Mouse (Mus musculus) heart, embryonic 11.5 days (tissue): Measurements from ENCODE around the gene Mfap2. TPM values are rescaled to one million over a fixed set of nuclear protein-coding genes. Genes with fewer than 3 reads are reported as not detected.

Experiments
- ATAC-seq: fragments of 200-750 bp; cut with Nextera tagmentation; replicated peaks from 2 replicates; pipeline ENCODE4 v1.8.0; 2017; ENCODE audit warnings: moderate library complexity; ENCODE audit not compliant: insufficient number of reproducible peaks, low FRiP score, low TSS enrichment
- H3K27ac ChIP-seq: fragments of 300-500 bp; sonication (generic); 2 replicates; pipeline ENCODE4 v1.5.1; 2014; ENCODE audit warnings: mild to moderate bottlenecking, low read depth, low read length
- H3K27me3 ChIP-seq: fragments of 300-500 bp; sonication (generic); 2 replicates; pipeline ENCODE4 v1.6.1; 2014; ENCODE audit warnings: mild to moderate bottlenecking, low read length, mixed read lengths; ENCODE audit not compliant: control insufficient read depth, insufficient read depth
- H3K36me3 ChIP-seq: fragments of 300-500 bp; sonication (generic); 2 replicates; pipeline ENCODE4 v1.6.1; 2014; ENCODE audit warnings: mild to moderate bottlenecking, low read length, moderate library complexity, mixed read lengths; ENCODE audit not compliant: control insufficient read depth, insufficient read depth
- H3K4me1 ChIP-seq: fragments of 300-500 bp; sonication (generic); 2 replicates; pipeline ENCODE4 v1.6.1; 2014; ENCODE audit warnings: low read length; ENCODE audit not compliant: control insufficient read depth, insufficient read depth
- H3K4me2 ChIP-seq: fragments of 300-500 bp; sonication (generic); 2 replicates; pipeline ENCODE4 v1.6.1; 2014; ENCODE audit warnings: mild to moderate bottlenecking, moderate library complexity
- H3K4me3 ChIP-seq: fragments of 300-500 bp; sonication (generic); 2 replicates; pipeline ENCODE4 v1.5.1; 2014; ENCODE audit warnings: low read depth, low read length
- H3K9ac ChIP-seq: fragments of 300-500 bp; sonication (generic); 2 replicates; pipeline ENCODE4 v1.6.1; 2014; ENCODE audit warnings: mild to moderate bottlenecking, low read depth, low read length, moderate library complexity
- H3K9me3 ChIP-seq: fragments of 300-500 bp; sonication (generic); replicated peaks from 2 replicates; pipeline ENCODE4 v1.6.1; 2016; ENCODE audit warnings: low read length; ENCODE audit not compliant: control insufficient read depth
- WGBS: fragments of 180-500 bp; shearing (Covaris S2); extraction: QIAGEN DNeasy Blood & Tissue Kit; methylation state at CpG from one replicate; pipeline ENCODE4 v1.1.7; 2014; ENCODE audit not compliant: insufficient replicate concordance; 5-methylcytosine and 5-hydroxymethylcytosine counted together
- polyA plus RNA-seq: library from polyadenylated mRNA; unstranded; fragments of >200 nt; fragmentation: Nextera tagmentation; extraction: Ambion mirVana; gene quantifications from 2 replicates; pipeline ENCODE4 v1.2.1, GENCODE M21; 2014

Mfap2 gene
- polyA plus RNA-seq, 1 experiment from 2014 or later = 248 TPM

GRCm38 (mm10) chr4:140983442-140983841, 26.8 kb upstream of the Mfap2 start:
- WGBS = 14% methylated on average over 9 of the region's 9 CpGs
- no peaks in the 10 kb centered on the region for H3K27me3 ChIP-seq
- no peak overlapping the region for H3K9ac ChIP-seq
- H3K4me3 ChIP-seq = no peak overlapping the region
- H3K4me2 ChIP-seq = no peak overlapping the region
- H3K4me1 ChIP-seq = peaks cover 16% of the 10 kb centered on the region
- ATAC-seq = no peak
- no peak overlapping the region for H3K27ac ChIP-seq
- peaks cover 16% of the 10 kb centered on the region; the same call in 1 of the 2 replicates for H3K36me3 ChIP-seq
- 0 out of 2 replicates have a peak, but pooled peaks cover 3% of the 10 kb centered on the region for H3K9me3 ChIP-seq

- Histone ChIP-seq H3K36me3 (peaks cover 8% of the 10 kb centered on the region; the same call in 1 of the 2 replicates), H3K27me3 (no peaks in the 10 kb centered on the region), H3K4me2 (no peak overlapping the region), H3K4me1 (peaks cover 16% of the 10 kb centered on the region), H3K4me3 (no peak overlapping the region), H3K9ac (no peak overlapping the region), H3K27ac (no peak overlapping the region), H3K9me3 (0 out of 2 replicates have a peak, but pooled peaks cover 3% of the 10 kb centered on the region)
- no peak for ATAC-seq
- WGBS = 86% methylated on average over 6 of the region's 6 CpGs
Measured at GRCm38 (mm10) chr4:140984544-140984943, 25.7 kb upstream of the Mfap2 start.

GRCm38 (mm10) chr4:140986024-140986710, 24.1 kb upstream of the Mfap2 start:
- H3K4me1 ChIP-seq = peaks cover 16% of the 10 kb centered on the region
- no peaks in the 10 kb centered on the region for H3K27me3 ChIP-seq
- no peak overlapping the region for H3K27ac ChIP-seq
- ATAC-seq = 0 out of 2 replicates have a peak, but pooled peaks have one; percentile 1
- 0 out of 2 replicates have a peak, but pooled peaks cover 3% of the 10 kb centered on the region for H3K9me3 ChIP-seq
- peak overlapping the region; percentile 91 for H3K4me3 ChIP-seq
- WGBS = 32% methylated on average over 15 of the region's 15 CpGs
- H3K4me2 ChIP-seq = peak overlapping the region; percentile 93
- H3K9ac ChIP-seq = peak overlapping the region; percentile 90
- H3K36me3 ChIP-seq = no peaks in the 10 kb centered on the region

DNA sequence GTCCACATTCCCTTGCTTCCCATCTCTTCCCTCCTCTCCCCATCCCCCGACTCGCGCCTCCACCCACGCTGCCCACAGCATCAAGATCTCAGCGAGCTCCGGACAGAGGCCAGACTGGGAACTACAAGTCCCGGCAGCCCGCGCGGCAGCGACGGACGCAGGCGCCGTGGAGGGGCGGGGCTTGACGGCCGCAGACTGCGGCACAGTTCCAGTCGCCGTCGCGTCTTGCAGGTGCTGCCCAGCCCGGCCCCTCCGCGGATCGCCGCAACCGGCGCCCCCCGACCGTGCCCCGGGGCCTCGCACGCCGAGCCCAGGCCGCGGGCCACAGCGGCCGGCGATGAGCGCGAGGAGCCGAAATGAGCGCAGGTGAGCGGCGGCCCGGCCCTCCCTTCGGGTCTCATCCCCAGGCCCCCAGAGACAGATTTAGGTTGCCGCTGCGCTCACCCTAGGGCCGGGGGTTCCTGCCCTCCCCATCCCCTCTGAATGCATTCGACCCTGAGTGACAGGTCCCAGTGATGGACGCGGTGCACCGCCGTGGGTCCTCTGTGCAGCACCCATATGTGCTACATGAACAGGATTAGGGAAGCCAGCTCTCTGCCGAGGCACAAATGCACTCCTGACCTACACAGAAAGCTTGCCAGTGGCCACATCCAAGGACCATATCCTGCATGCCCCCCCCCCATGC, 23.4 kb upstream of the Mfap2 start, which contains the start of gene Atp13a2:
Atp13a2 (plus strand) TSS at position 163 of the 685 bp plus-strand sequence.
- Histone ChIP-seq H3K27me3 (no peaks in the 10 kb centered on the region), H3K4me2 (peak within 1 kb of the TSS; percentile 93), H3K9me3 (no peaks in the 10 kb centered on the region), H3K9ac (peak within 1 kb of the TSS; percentile 90), H3K36me3 (no peaks in the 10 kb centered on the region), H3K4me1 (peaks cover 16% of the 10 kb centered on the region), H3K4me3 (peak within 1 kb of the TSS; percentile 91), H3K27ac (no peak within 1 kb of the TSS)
- under 1% methylated on average over 54 of the region's 58 CpGs for WGBS
- ATAC-seq = peak; percentile 86

DNA sequence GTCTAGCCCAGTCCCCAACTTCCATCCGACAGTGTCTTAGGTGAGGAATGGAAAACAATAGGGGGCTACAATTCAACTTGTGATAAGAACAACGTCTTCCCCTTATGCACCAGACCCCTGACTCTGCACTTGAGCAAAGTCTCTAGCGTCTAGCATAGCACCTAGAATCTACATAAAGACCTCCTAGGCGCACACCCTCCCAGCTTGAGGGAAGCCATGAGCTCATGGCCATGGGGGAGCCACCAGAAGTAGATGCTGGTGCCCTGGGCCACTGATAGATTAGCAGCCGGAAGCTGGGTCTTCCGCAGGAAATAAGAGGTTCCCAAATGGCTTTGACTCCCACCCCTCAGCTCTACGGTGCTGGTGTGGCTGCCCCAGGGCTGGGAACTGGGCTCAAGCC, 22.7 kb upstream of the Mfap2 start:
- Histone ChIP-seq H3K4me1 (peaks cover 16% of the 10 kb centered on the region), H3K27me3 (no peaks in the 10 kb centered on the region), H3K4me2 (peak overlapping the region; percentile 93), H3K9me3 (no peaks in the 10 kb centered on the region), H3K4me3 (peak overlapping the region; percentile 91), H3K36me3 (0 out of 2 replicates have a peak, but pooled peaks cover 4% of the 10 kb centered on the region), H3K9ac (peak overlapping the region; percentile 90), H3K27ac (no peak overlapping the region)
- 22% methylated on average over 7 of the region's 7 CpGs for WGBS
- no peak for ATAC-seq

DNA sequence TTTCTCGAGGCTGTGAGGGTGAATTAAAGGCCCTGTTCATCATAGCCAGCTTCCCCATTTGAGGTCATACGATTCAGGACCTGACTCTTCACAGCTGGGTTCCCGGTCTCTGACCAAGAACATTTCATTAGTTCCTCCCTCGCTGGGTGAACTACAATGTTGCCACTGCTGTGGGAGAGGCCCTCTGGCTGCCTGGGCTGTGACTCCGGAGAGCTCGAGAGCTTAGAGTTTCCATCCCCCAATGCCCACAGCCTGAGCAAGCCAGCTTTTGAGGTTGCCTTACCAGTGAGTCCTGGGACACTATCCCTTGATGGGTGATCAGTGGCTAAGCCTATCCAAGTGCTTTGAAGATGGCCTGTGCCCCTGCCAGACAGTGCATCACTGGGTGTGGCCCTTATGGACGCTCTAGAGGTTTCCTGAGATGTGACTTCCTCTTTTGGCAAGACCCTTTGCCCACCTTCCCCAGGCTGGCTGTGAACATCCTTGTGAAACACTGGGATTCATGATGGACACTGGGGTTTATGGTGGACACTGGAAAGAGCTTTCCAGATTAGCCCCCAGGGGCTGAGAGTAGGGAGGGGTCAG, 21.4 kb upstream of the Mfap2 start:
- Histone ChIP-seq H3K9ac (no peak overlapping the region), H3K9me3 (no peaks in the 10 kb centered on the region), H3K4me3 (no peak overlapping the region), H3K36me3 (peaks cover 6% of the 10 kb centered on the region; the same call in 1 of the 2 replicates), H3K27me3 (no peaks in the 10 kb centered on the region), H3K4me2 (peak overlapping the region; percentile 93), H3K27ac (no peak overlapping the region), H3K4me1 (peaks cover 9% of the 10 kb centered on the region)
- 67% methylated on average over 7 of the region's 7 CpGs for WGBS
- no peak for ATAC-seq

- no peak overlapping the region for H3K27ac ChIP-seq
Measured at GRCm38 (mm10) chr4:140989447-140989846, 20.8 kb upstream of the Mfap2 start.

DNA sequence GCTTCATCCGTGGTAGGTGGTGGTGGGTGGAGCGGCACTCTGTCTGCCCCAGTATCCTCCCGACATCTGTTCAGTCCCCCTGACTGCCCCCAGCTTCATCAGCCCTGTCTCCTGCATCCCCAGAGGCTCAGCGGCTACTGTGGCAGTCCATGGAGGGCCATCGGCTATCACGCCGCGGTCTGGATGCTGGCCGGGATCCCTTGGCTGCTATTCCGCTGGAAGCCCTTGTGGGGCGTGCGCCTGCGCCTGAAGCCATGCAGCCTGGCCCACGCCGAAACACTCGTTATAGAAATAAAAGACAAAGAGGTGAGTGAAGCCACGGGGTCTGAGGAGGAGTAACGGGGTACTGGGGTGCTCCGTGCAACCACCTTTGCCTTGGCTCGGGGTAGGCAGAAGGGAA, 18.0 kb upstream of the Mfap2 start:
- 82% methylated on average over 20 of the region's 20 CpGs for WGBS
- H3K4me3 ChIP-seq = no peak overlapping the region
- H3K27ac ChIP-seq = no peak overlapping the region
- H3K4me2 ChIP-seq = no peak overlapping the region
- H3K9ac ChIP-seq = no peak overlapping the region
- no peaks in the 10 kb centered on the region for H3K27me3 ChIP-seq
- peaks cover 16% of the 10 kb centered on the region for H3K36me3 ChIP-seq
- no peaks in the 10 kb centered on the region for H3K9me3 ChIP-seq
- no peak for ATAC-seq
- peaks cover 6% of the 10 kb centered on the region; the same call in 1 of the 2 replicates for H3K4me1 ChIP-seq

More at GRCm38 (mm10) chr4:140989447-140989846, 20.8 kb upstream of the Mfap2 start:
- Histone ChIP-seq H3K4me1 (peaks cover 9% of the 10 kb centered on the region), H3K4me3 (no peak overlapping the region), H3K36me3 (peaks cover 6% of the 10 kb centered on the region; the same call in 1 of the 2 replicates), H3K4me2 (no peak overlapping the region), H3K9me3 (no peaks in the 10 kb centered on the region), H3K9ac (no peak overlapping the region), H3K27me3 (no peaks in the 10 kb centered on the region)
- whole genome bisulfite sequencing = 82% methylated on average over 14 of the region's 14 CpGs
- ATAC-seq = no peak
